Mouse (Mus musculus): ENCODE measurements around the gene Rps6ka1. TPM values are rescaled to one million over a fixed set of nuclear protein-coding genes. Genes with fewer than 3 reads are reported as not detected.
"Not testable (repeated sequence)": the region's sequence is repeated elsewhere in the genome, so short reads cannot be mapped to it uniquely, and the experiment has no call there.

Gene Rps6ka1
- 30.0 and 33.5 TPM in 2 replicates for polyA plus RNA-seq (2014; fragmentation: Nextera tagmentation; extraction: Ambion mirVana)

- DNase-seq (ENCODE audit: low spot score) (peak; percentile 91), ATAC-seq (ENCODE audit: insufficient read depth, low FRiP score, low TSS enrichment) (peak; percentile 93)
- H3K36me3 ChIP-seq (ENCODE audit: control insufficient read depth, insufficient read depth, low read length): no peaks in the 10 kb centered on the region
- 0 out of 2 replicates have a peak, but pooled peaks cover 2% of the 10 kb centered on the region for H3K4me1 ChIP-seq (ENCODE audit: control insufficient read depth, insufficient read depth, low read length)
- peak within 1 kb of the TSS; percentile 66 for H3K27ac ChIP-seq (ENCODE audit: low read depth, low read length)
- H3K4me3 ChIP-seq (ENCODE audit: low read depth, low read length): peak within 1 kb of the TSS; percentile 64
- no peaks in the 10 kb centered on the region for H3K27me3 ChIP-seq (ENCODE audit: control insufficient read depth, insufficient read depth, low read length)
- no peaks in the 10 kb centered on the region for H3K9me3 ChIP-seq (ENCODE audit: control insufficient read depth, low read length)
- H3K4me2 ChIP-seq (ENCODE audit: low read depth): peak within 1 kb of the TSS; percentile 89
- 2% methylated on average over 35 of the region's 61 CpGs for WGBS
- H3K9ac ChIP-seq (ENCODE audit: low read length): peak within 1 kb of the TSS; percentile 71
Observed at GRCm38 (mm10) chr4:133887672-133888453, at the start of gene Rps6ka1. Rps6ka1 (minus strand) TSS chr4:133887797.

GRCm38 (mm10) chr4:133931785-133932184, 44.2 kb upstream of the Rps6ka1 start:
- 85% methylated on average over 3 of the region's 3 CpGs for WGBS
- DNase-seq (ENCODE audit: low spot score) (no peak), ATAC-seq (ENCODE audit: insufficient read depth, low FRiP score, low TSS enrichment) (no peak)
- H3K27ac ChIP-seq (ENCODE audit: low read depth, low read length): no peak overlapping the region
- no peak overlapping the region for H3K9ac ChIP-seq (ENCODE audit: low read length)
- no peak overlapping the region for H3K4me2 ChIP-seq (ENCODE audit: low read depth)
- no peak overlapping the region for H3K4me3 ChIP-seq (ENCODE audit: low read depth, low read length)
- no peaks in the 10 kb centered on the region for H3K27me3 ChIP-seq (ENCODE audit: control insufficient read depth, insufficient read depth, low read length)
- no peaks in the 10 kb centered on the region for H3K36me3 ChIP-seq (ENCODE audit: control insufficient read depth, insufficient read depth, low read length)
- H3K4me1 ChIP-seq (ENCODE audit: control insufficient read depth, insufficient read depth, low read length): no peaks in the 10 kb centered on the region
- H3K9me3 ChIP-seq (ENCODE audit: control insufficient read depth, low read length): no peaks in the 10 kb centered on the region

DNA sequence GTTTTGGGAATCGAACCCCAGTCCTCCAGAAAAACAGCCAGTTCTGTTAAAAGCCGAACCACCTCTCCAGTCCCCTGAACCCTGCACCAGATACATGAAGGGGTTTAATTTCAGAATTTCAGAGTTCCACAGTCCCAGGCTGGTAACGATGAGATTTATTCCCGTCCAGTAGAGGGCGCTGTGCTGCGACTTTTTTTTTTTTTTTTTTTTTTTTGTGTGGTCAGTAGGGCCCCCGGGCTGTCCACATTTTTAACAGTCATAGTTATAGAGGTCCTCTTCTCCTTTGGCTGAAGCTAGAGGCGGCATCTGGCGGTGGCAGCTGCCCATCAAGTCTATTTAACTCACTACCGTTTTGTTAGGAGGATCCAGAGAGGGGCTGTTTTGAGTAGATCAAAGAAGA, 43.8 kb upstream of the Rps6ka1 start:
- Histone ChIP-seq H3K27me3 (ENCODE audit: control insufficient read depth, insufficient read depth, low read length) (no peaks in the 10 kb centered on the region), H3K4me1 (ENCODE audit: control insufficient read depth, insufficient read depth, low read length) (no peaks in the 10 kb centered on the region), H3K4me3 (ENCODE audit: low read depth, low read length) (no peak overlapping the region), H3K4me2 (ENCODE audit: low read depth) (no peak overlapping the region), H3K27ac (ENCODE audit: low read depth, low read length) (no peak overlapping the region), H3K9me3 (ENCODE audit: control insufficient read depth, low read length) (no peaks in the 10 kb centered on the region), H3K9ac (ENCODE audit: low read length) (no peak overlapping the region), H3K36me3 (ENCODE audit: control insufficient read depth, insufficient read depth, low read length) (no peaks in the 10 kb centered on the region)
- no peak for ATAC-seq (ENCODE audit: insufficient read depth, low FRiP score, low TSS enrichment)
- 12% methylated on average over 10 of the region's 10 CpGs for WGBS
- DNase-seq (ENCODE audit: low spot score): peak; percentile 17

GRCm38 (mm10) chr4:133929278-133929670, 41.7 kb upstream of the Rps6ka1 start:
- Histone ChIP-seq H3K9me3 (ENCODE audit: control insufficient read depth, low read length) (no peaks in the 10 kb centered on the region), H3K4me1 (ENCODE audit: control insufficient read depth, insufficient read depth, low read length) (no peaks in the 10 kb centered on the region), H3K36me3 (ENCODE audit: control insufficient read depth, insufficient read depth, low read length) (no peaks in the 10 kb centered on the region), H3K27me3 (ENCODE audit: control insufficient read depth, insufficient read depth, low read length) (no peaks in the 10 kb centered on the region), H3K4me2 (ENCODE audit: low read depth) (no peak overlapping the region), H3K4me3 (ENCODE audit: low read depth, low read length) (no peak overlapping the region), H3K9ac (ENCODE audit: low read length) (no peak overlapping the region), H3K27ac (ENCODE audit: low read depth, low read length) (no peak overlapping the region)
- no peak for DNase-seq (ENCODE audit: low spot score)
- 40% methylated on average over 7 of the region's 7 CpGs for WGBS
- no peak for ATAC-seq (ENCODE audit: insufficient read depth, low FRiP score, low TSS enrichment)

- Histone ChIP-seq H3K27me3 (ENCODE audit: control insufficient read depth, insufficient read depth, low read length) (no peaks in the 10 kb centered on the region), H3K9me3 (ENCODE audit: control insufficient read depth, low read length) (no peaks in the 10 kb centered on the region), H3K4me2 (ENCODE audit: low read depth) (no peak overlapping the region), H3K4me1 (ENCODE audit: control insufficient read depth, insufficient read depth, low read length) (no peaks in the 10 kb centered on the region), H3K9ac (ENCODE audit: low read length) (no peak overlapping the region), H3K4me3 (ENCODE audit: low read depth, low read length) (no peak overlapping the region), H3K27ac (ENCODE audit: low read depth, low read length) (no peak overlapping the region), H3K36me3 (ENCODE audit: control insufficient read depth, insufficient read depth, low read length) (no peaks in the 10 kb centered on the region)
- 54% methylated on average over 15 of the region's 15 CpGs for WGBS
- ATAC-seq (ENCODE audit: insufficient read depth, low FRiP score, low TSS enrichment): no peak
- no peak for DNase-seq (ENCODE audit: low spot score)
Observed at GRCm38 (mm10) chr4:133928576-133929277, 41.1 kb upstream of the Rps6ka1 start.

GRCm38 (mm10) chr4:133925204-133925603, 37.6 kb upstream of the Rps6ka1 start:
- H3K27ac ChIP-seq (ENCODE audit: low read depth, low read length): no peak overlapping the region
- no peaks in the 10 kb centered on the region for H3K9me3 ChIP-seq (ENCODE audit: control insufficient read depth, low read length)
- no peaks in the 10 kb centered on the region for H3K36me3 ChIP-seq (ENCODE audit: control insufficient read depth, insufficient read depth, low read length)
- H3K4me2 ChIP-seq (ENCODE audit: low read depth): no peak overlapping the region
- no peak overlapping the region for H3K9ac ChIP-seq (ENCODE audit: low read length)
- H3K4me1 ChIP-seq (ENCODE audit: control insufficient read depth, insufficient read depth, low read length): no peaks in the 10 kb centered on the region
- ATAC-seq (ENCODE audit: insufficient read depth, low FRiP score, low TSS enrichment): no peak
- no peaks in the 10 kb centered on the region for H3K27me3 ChIP-seq (ENCODE audit: control insufficient read depth, insufficient read depth, low read length)
- WGBS: 86% methylated on average over 4 of the region's 4 CpGs
- H3K4me3 ChIP-seq (ENCODE audit: low read depth, low read length): no peak overlapping the region
- DNase-seq (ENCODE audit: low spot score): no peak

GRCm38 (mm10) chr4:133923743-133924142, 36.1 kb upstream of the Rps6ka1 start:
- ATAC-seq (ENCODE audit: insufficient read depth, low FRiP score, low TSS enrichment): no peak
- H3K9me3 ChIP-seq (ENCODE audit: control insufficient read depth, low read length): no peaks in the 10 kb centered on the region
- no peak for DNase-seq (ENCODE audit: low spot score)
- no peaks in the 10 kb centered on the region for H3K36me3 ChIP-seq (ENCODE audit: control insufficient read depth, insufficient read depth, low read length)
- H3K27ac ChIP-seq (ENCODE audit: low read depth, low read length): no peak overlapping the region
- no peak overlapping the region for H3K4me3 ChIP-seq (ENCODE audit: low read depth, low read length)
- no peaks in the 10 kb centered on the region for H3K4me1 ChIP-seq (ENCODE audit: control insufficient read depth, insufficient read depth, low read length)
- H3K27me3 ChIP-seq (ENCODE audit: control insufficient read depth, insufficient read depth, low read length): no peaks in the 10 kb centered on the region
- H3K9ac ChIP-seq (ENCODE audit: low read length): no peak overlapping the region
- no peak overlapping the region for H3K4me2 ChIP-seq (ENCODE audit: low read depth)
- WGBS: 94% methylated on average over 5 of the region's 5 CpGs

DNA sequence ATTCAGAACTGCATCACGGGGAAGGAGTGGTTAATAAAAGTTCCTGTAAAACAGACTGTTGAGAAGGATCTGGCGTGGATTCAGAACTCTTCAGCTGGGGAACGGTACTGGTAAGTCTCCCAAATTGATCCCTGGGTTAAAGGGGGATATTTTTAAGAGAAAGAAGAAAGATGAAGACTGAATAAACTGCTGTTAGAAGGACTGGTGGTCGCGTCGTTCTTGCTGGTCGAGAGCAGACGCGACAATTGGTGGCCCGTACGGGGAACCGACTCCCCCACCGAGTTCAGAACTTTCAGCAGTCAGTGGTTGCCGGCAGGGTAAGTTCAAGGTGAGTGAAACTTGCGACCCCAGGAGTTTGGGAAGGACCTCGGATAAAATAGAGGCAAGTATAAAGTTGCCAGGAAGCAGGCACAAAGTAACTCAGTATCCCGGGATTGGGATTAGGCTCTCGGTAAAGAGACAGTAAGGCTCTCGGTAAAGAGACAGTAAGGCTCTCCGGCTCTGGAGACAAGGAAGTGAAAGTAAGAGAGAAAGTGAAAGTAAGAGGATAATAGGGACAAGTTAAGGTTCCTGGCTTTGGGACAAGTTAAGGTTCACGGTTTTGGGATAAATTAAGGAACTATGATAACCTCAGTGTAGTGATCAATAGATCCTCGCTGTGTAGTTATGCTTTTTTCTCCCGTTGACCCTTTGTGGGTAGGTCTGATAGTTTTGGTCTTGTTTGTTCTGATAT, 30.7 kb upstream of the Rps6ka1 start:
- not testable (repeated sequence) for H3K27me3 ChIP-seq (ENCODE audit: control insufficient read depth, insufficient read depth, low read length); H3K4me3 ChIP-seq (ENCODE audit: low read depth, low read length); H3K4me2 ChIP-seq (ENCODE audit: low read depth); H3K27ac ChIP-seq (ENCODE audit: low read depth, low read length); H3K36me3 ChIP-seq (ENCODE audit: control insufficient read depth, insufficient read depth, low read length); H3K9ac ChIP-seq (ENCODE audit: low read length); H3K9me3 ChIP-seq (ENCODE audit: control insufficient read depth, low read length); ATAC-seq (ENCODE audit: insufficient read depth, low FRiP score, low TSS enrichment); DNase-seq (ENCODE audit: low spot score); H3K4me1 ChIP-seq (ENCODE audit: control insufficient read depth, insufficient read depth, low read length)
- WGBS: 88% methylated on average over 13 of the region's 23 CpGs
